Mouse (Mus musculus): ENCODE measurements around the gene Dll3. TPM values are rescaled to one million over a fixed set of nuclear protein-coding genes. Genes with fewer than 3 reads are reported as not detected.

The Dll3 gene
- polyA plus RNA-seq, 1 experiment from 2014 or later = 0.24 TPM

- Histone ChIP-seq H3K27me3 (replicated peaks; ENCODE audit: insufficient read depth, low read length) (no peaks in the 10 kb centered on the region), H3K27ac (ENCODE audit: low read length) (peak within 1 kb of the TSS; percentile 85), H3K9me3 (ENCODE audit: low read length) (no peaks in the 10 kb centered on the region), H3K9ac (replicated peaks; ENCODE audit: low read depth) (peak within 1 kb of the TSS; percentile 70), H3K4me1 (ENCODE audit: insufficient read depth, low read depth, low read length) (no peaks in the 10 kb centered on the region), H3K4me2 (replicated peaks; ENCODE audit: low read depth, low read length) (peak within 1 kb of the TSS; percentile 83), H3K4me3 (ENCODE audit: low read depth, low read length) (peak within 1 kb of the TSS; percentile 75), H3K36me3 (ENCODE audit: insufficient read depth, low read length) (no peaks in the 10 kb centered on the region)
- TF ChIP-seq CTCF (IDR thresholded peaks at IDR 0.05) = 0 out of 2 replicates have a peak, but pooled peaks have one; percentile 8
- TF ChIP-seq EP300 (IDR thresholded peaks at IDR 0.05) = no peak
- 8% methylated on average over 48 of the region's 57 CpGs for WGBS
- peak; percentile 88 for DNase-seq (ENCODE audit: low spot score)
- ATAC-seq = peak; percentile 92
Measured at GRCm38 (mm10) chr7:28267129-28268041, 34.7 kb downstream of the Dll3 start, which contains the start of gene Eid2. TSS of gene Eid2 (plus strand) at chr7:28267881.

- Histone ChIP-seq H3K4me3 (ENCODE audit: low read depth, low read length) (no peak overlapping the region), H3K36me3 (ENCODE audit: insufficient read depth, low read length) (no peaks in the 10 kb centered on the region), H3K27ac (ENCODE audit: low read length) (no peak overlapping the region), H3K4me1 (ENCODE audit: insufficient read depth, low read depth, low read length) (no peaks in the 10 kb centered on the region), H3K4me2 (replicated peaks; ENCODE audit: low read depth, low read length) (no peak overlapping the region), H3K9ac (replicated peaks; ENCODE audit: low read depth) (no peak overlapping the region), H3K9me3 (ENCODE audit: low read length) (no peaks in the 10 kb centered on the region), H3K27me3 (replicated peaks; ENCODE audit: insufficient read depth, low read length) (no peaks in the 10 kb centered on the region)
- 88% methylated on average over 13 of the region's 13 CpGs for WGBS
- ATAC-seq (no peak), DNase-seq (ENCODE audit: low spot score) (no peak)
- TF ChIP-seq EP300 (IDR thresholded peaks at IDR 0.05) = no peak
- no peak for TF ChIP-seq CTCF (IDR thresholded peaks at IDR 0.05)
Measured at GRCm38 (mm10) chr7:28265391-28265790, 36.6 kb downstream of the Dll3 start.

- Histone ChIP-seq H3K27ac (ENCODE audit: low read length) (no peak overlapping the region), H3K36me3 (ENCODE audit: insufficient read depth, low read length) (no peaks in the 10 kb centered on the region), H3K9ac (replicated peaks; ENCODE audit: low read depth) (no peak overlapping the region), H3K4me2 (replicated peaks; ENCODE audit: low read depth, low read length) (no peak overlapping the region), H3K9me3 (ENCODE audit: low read length) (no peaks in the 10 kb centered on the region), H3K4me3 (ENCODE audit: low read depth, low read length) (no peak overlapping the region), H3K4me1 (ENCODE audit: insufficient read depth, low read depth, low read length) (no peaks in the 10 kb centered on the region), H3K27me3 (replicated peaks; ENCODE audit: insufficient read depth, low read length) (no peaks in the 10 kb centered on the region)
- 6% methylated on average over 13 of the region's 15 CpGs for WGBS
- TF ChIP-seq EP300 (IDR thresholded peaks at IDR 0.05) (no peak), CTCF (IDR thresholded peaks at IDR 0.05) (peak; percentile 39)
- ATAC-seq = peak; percentile 61
- DNase-seq (ENCODE audit: low spot score) = peak; percentile 81
Measured at GRCm38 (mm10) chr7:28263786-28264185, 38.3 kb downstream of the Dll3 start.

- no peaks in the 10 kb centered on the region for H3K4me1 ChIP-seq (ENCODE audit: insufficient read depth, low read depth, low read length)
- H3K27ac ChIP-seq (ENCODE audit: low read length) = no peak overlapping the region
- no peak for TF ChIP-seq CTCF (IDR thresholded peaks at IDR 0.05)
- no peak overlapping the region for H3K4me3 ChIP-seq (ENCODE audit: low read depth, low read length)
- H3K27me3 ChIP-seq (replicated peaks; ENCODE audit: insufficient read depth, low read length) = no peaks in the 10 kb centered on the region
- H3K36me3 ChIP-seq (ENCODE audit: insufficient read depth, low read length) = no peaks in the 10 kb centered on the region
- H3K9ac ChIP-seq (replicated peaks; ENCODE audit: low read depth) = no peak overlapping the region
- no peaks in the 10 kb centered on the region for H3K9me3 ChIP-seq (ENCODE audit: low read length)
- H3K4me2 ChIP-seq (replicated peaks; ENCODE audit: low read depth, low read length) = no peak overlapping the region
- DNase-seq (ENCODE audit: low spot score) = no peak
- WGBS = 48% methylated on average over 5 of the region's 5 CpGs
- ATAC-seq = no peak
Measured at GRCm38 (mm10) chr7:28262861-28263260, 39.2 kb downstream of the Dll3 start.

GRCm38 (mm10) chr7:28255476-28255875, 46.6 kb downstream of the Dll3 start:
- 82% methylated on average over 6 of the region's 6 CpGs for WGBS
- ATAC-seq (no peak), DNase-seq (ENCODE audit: low spot score) (no peak)
- no peaks in the 10 kb centered on the region for H3K9me3 ChIP-seq (ENCODE audit: low read length)
- H3K27me3 ChIP-seq (replicated peaks; ENCODE audit: insufficient read depth, low read length) = no peaks in the 10 kb centered on the region
- H3K4me2 ChIP-seq (replicated peaks; ENCODE audit: low read depth, low read length) = no peak overlapping the region
- no peak overlapping the region for H3K9ac ChIP-seq (replicated peaks; ENCODE audit: low read depth)
- no peak overlapping the region for H3K4me3 ChIP-seq (ENCODE audit: low read depth, low read length)
- no peaks in the 10 kb centered on the region for H3K4me1 ChIP-seq (ENCODE audit: insufficient read depth, low read depth, low read length)
- H3K36me3 ChIP-seq (ENCODE audit: insufficient read depth, low read length) = no peaks in the 10 kb centered on the region
- H3K27ac ChIP-seq (ENCODE audit: low read length) = no peak overlapping the region
- TF ChIP-seq CTCF (IDR thresholded peaks at IDR 0.05) (peak; percentile 40), EP300 (IDR thresholded peaks at IDR 0.05) (no peak)

GRCm38 (mm10) chr7:28254591-28254990, 47.4 kb downstream of the Dll3 start:
- H3K4me1 ChIP-seq (ENCODE audit: insufficient read depth, low read depth, low read length) = no peaks in the 10 kb centered on the region
- no peak overlapping the region for H3K4me3 ChIP-seq (ENCODE audit: low read depth, low read length)
- no peak overlapping the region for H3K9ac ChIP-seq (replicated peaks; ENCODE audit: low read depth)
- 71% methylated on average over 6 of the region's 6 CpGs for WGBS
- DNase-seq (ENCODE audit: low spot score) = no peak
- TF ChIP-seq EP300 (IDR thresholded peaks at IDR 0.05) = no peak
- no peaks in the 10 kb centered on the region for H3K36me3 ChIP-seq (ENCODE audit: insufficient read depth, low read length)
- H3K4me2 ChIP-seq (replicated peaks; ENCODE audit: low read depth, low read length) = no peak overlapping the region
- no peak overlapping the region for H3K27ac ChIP-seq (ENCODE audit: low read length)
- no peaks in the 10 kb centered on the region for H3K27me3 ChIP-seq (replicated peaks; ENCODE audit: insufficient read depth, low read length)
- H3K9me3 ChIP-seq (ENCODE audit: low read length) = no peaks in the 10 kb centered on the region
- no peak for ATAC-seq
